Mouse (Mus musculus): ENCODE results near the gene Ccnt1. TPM values are rescaled to one million over a fixed set of nuclear protein-coding genes. Genes with fewer than 3 reads are reported as not detected.

Ccnt1 gene
- polyA plus RNA-seq, 1 experiment from 2014 or later, result 61.3 TPM

DNA sequence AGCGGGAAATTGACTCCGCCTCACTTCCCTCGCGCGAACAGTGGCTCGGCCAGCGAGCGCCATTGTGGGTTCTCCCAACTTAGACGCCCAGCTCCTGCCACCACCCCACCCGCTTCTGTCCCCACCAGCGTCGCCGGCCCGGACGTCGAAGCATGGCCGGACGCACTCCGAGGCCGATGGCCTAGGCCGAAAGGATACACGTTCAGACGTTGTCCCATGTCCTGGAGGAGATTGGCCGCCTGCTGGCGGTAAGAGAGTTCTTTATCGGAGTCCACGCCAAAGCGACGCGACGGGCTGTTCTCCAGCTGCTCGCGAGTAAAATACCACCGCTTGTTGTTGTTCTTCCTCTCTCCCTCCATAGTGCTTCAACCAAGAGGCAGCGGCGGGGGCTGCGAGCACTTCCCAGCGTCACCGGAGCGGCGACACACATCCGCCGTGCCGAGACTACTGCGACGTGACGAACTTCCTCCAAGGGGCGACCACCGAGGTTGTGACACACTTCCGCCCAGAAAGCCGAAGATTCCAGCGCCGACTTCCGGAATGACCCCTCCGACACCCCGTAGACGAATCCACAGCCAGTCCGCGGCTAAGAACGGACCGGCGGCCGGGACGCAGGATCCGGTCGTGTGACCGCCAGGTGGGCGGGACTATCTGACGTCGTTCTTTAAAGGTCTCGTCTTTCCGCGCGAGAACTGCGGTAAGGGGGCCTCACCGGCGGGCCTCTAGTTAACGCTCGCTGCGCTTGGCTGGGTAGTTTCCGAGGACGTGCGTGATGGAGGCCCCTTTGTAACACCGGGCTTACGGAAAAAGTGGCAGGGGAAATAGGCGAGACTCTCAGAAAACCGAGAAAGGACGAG is 3.2 kb downstream of the Ccnt1 start:
- peak overlapping the region; percentile 94 for H3K27ac ChIP-seq (replicated peaks)
- under 1% methylated on average over 88 of the region's 88 CpGs for WGBS

GRCm38 (mm10) chr15:98566973-98567277 is 3.8 kb downstream of the Ccnt1 start:
- H3K9me3 ChIP-seq (replicated peaks), result no peaks in the 10 kb centered on the region
- WGBS, result under 1% methylated on average over 15 of the region's 15 CpGs
- H3K4me1 ChIP-seq, result peaks cover 33% of the 10 kb centered on the region
- peaks cover 39% of the 10 kb centered on the region for H3K36me3 ChIP-seq
- peak overlapping the region; percentile 89 for H3K4me3 ChIP-seq
- no peak for DNase-seq (ENCODE audit: low spot score)
- peak overlapping the region; percentile 94 for H3K27ac ChIP-seq (replicated peaks)
- H3K27me3 ChIP-seq (ENCODE audit: low read depth, poor library complexity, severe bottlenecking), result no peaks in the 10 kb centered on the region

More for the DNA sequence above, 3.2 kb downstream of the Ccnt1 start:
- Histone ChIP-seq H3K4me1 (peaks cover 33% of the 10 kb centered on the region), H3K9me3 (replicated peaks) (no peaks in the 10 kb centered on the region), H3K36me3 (peaks cover 35% of the 10 kb centered on the region), H3K27me3 (ENCODE audit: low read depth, poor library complexity, severe bottlenecking) (no peaks in the 10 kb centered on the region), H3K4me3 (peak overlapping the region; percentile 89)
- peak; percentile 100 for DNase-seq (ENCODE audit: low spot score)

DNA sequence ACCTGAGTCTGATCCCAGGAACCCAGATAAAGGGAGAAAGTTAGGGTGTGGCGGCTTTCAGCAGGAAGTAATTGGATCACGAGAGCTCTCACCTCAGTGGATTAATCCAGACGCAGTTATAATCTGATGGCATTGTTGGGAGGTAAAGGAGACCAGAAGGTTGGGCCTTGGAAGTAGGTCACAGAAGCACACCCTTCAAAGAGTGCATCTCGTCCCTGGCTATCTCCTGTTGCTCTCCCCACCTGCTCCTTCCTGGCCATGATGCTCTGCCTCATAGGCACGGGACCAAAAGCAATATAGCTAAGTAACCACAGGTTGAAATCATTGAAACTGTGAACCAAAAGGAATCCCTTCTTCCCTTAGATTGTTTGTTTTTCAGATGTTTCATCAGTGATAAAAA is 13.5 kb downstream of the Ccnt1 start:
- whole genome bisulfite sequencing, result 91% methylated on average over 5 of the region's 5 CpGs
- no peaks in the 10 kb centered on the region for H3K9me3 ChIP-seq (replicated peaks)
- DNase-seq (ENCODE audit: low spot score), result no peak
- no peak overlapping the region for H3K27ac ChIP-seq (replicated peaks)
- no peaks in the 10 kb centered on the region for H3K27me3 ChIP-seq (ENCODE audit: low read depth, poor library complexity, severe bottlenecking)
- H3K4me3 ChIP-seq, result no peak overlapping the region
- H3K4me1 ChIP-seq, result no peaks in the 10 kb centered on the region
- peaks cover 97% of the 10 kb centered on the region for H3K36me3 ChIP-seq

GRCm38 (mm10) chr15:98555881-98556280 is 14.8 kb downstream of the Ccnt1 start:
- Histone ChIP-seq H3K27me3 (ENCODE audit: low read depth, poor library complexity, severe bottlenecking) (no peaks in the 10 kb centered on the region), H3K36me3 (peaks cover 98% of the 10 kb centered on the region), H3K4me3 (no peak overlapping the region), H3K4me1 (no peaks in the 10 kb centered on the region), H3K27ac (replicated peaks) (no peak overlapping the region), H3K9me3 (replicated peaks) (no peaks in the 10 kb centered on the region)
- WGBS, result 94% methylated on average over 4 of the region's 4 CpGs
- no peak for DNase-seq (ENCODE audit: low spot score)

- DNase-seq (ENCODE audit: low spot score), result no peak
- 92% methylated on average over 2 of the region's 2 CpGs for WGBS
- Histone ChIP-seq H3K4me3 (no peak overlapping the region), H3K27me3 (ENCODE audit: low read depth, poor library complexity, severe bottlenecking) (no peaks in the 10 kb centered on the region), H3K9me3 (replicated peaks) (no peaks in the 10 kb centered on the region), H3K27ac (replicated peaks) (no peak overlapping the region), H3K4me1 (peaks cover 5% of the 10 kb centered on the region; the same call in 1 of the 2 replicates), H3K36me3 (peaks cover 96% of the 10 kb centered on the region)
These were observed 18.0 kb downstream of the Ccnt1 start for GRCm38 (mm10) chr15:98552758-98553157.

DNA sequence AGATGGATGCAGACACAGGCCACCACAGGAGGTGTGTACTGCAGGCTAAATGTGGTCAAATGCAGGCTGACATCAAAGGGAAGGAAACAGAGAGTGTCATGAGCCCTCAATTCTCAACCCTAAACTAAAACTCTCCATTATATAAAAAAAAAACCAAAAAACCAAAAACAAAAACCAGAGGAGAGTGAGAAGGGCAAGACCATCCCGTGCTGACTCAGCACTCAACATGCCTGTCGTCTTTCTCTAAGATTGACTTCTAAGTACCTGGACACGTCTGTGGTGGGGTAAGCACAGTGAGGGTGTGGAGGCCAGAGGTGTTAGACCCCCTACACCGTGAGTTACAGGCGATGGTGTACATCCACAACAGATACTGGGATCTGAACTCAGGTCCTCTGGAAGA is 23.9 kb downstream of the Ccnt1 start:
- DNase-seq (ENCODE audit: low spot score), result no peak
- 96% methylated on average over 5 of the region's 5 CpGs for WGBS
- Histone ChIP-seq H3K27ac (replicated peaks) (no peak overlapping the region), H3K36me3 (peaks cover 98% of the 10 kb centered on the region), H3K4me3 (no peak overlapping the region), H3K27me3 (ENCODE audit: low read depth, poor library complexity, severe bottlenecking) (no peaks in the 10 kb centered on the region), H3K4me1 (peaks cover 5% of the 10 kb centered on the region; the same call in 1 of the 2 replicates), H3K9me3 (replicated peaks) (no peaks in the 10 kb centered on the region)

DNA sequence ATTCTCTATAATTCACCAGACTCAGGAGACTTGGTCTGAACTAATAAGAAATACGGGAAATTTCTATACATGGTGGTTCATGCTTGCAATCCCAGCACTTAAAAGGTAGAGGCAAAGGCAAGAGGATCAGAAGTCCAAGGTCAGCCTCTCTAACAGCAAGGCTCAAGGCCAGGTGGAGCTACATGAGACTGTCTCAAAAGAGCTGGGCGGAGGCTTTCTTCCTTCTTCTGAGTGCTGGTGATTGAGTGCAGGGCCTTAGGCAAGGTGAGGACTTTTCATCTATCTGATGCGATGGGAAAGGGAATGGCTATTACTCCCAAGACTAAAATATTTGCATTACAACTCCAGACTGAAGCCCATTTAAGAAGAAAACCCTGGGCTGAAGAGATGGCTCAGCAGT is 25.6 kb downstream of the Ccnt1 start:
- H3K36me3 ChIP-seq, result peaks cover 95% of the 10 kb centered on the region
- H3K9me3 ChIP-seq (replicated peaks), result no peaks in the 10 kb centered on the region
- H3K27me3 ChIP-seq (ENCODE audit: low read depth, poor library complexity, severe bottlenecking), result no peaks in the 10 kb centered on the region
- H3K4me3 ChIP-seq, result no peak overlapping the region
- DNase-seq (ENCODE audit: low spot score), result no peak
- H3K27ac ChIP-seq (replicated peaks), result no peak overlapping the region
- WGBS, result 96% methylated on average over 3 of the region's 3 CpGs
- peaks cover 3% of the 10 kb centered on the region; the same call in 1 of the 2 replicates for H3K4me1 ChIP-seq

DNA sequence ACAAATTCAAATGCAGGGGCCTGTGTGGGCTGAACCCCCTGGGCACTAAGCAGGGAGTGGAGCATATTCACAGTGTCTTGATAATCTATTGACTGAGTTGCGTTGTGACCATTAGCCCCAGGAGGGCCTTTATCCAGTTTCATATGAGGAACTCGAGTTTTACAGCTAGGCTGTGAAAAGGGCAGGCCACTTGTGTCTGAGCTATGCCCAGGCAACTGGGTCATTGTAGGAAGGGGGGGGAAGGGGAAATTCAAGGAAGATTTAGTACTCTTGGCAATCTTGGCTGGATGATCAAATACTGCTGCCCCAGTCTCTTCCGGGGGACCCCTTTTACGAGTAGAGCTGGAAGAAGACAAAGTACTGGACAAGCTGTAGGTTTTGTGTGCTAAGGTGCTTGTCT is 27.4 kb downstream of the Ccnt1 start:
- no peak overlapping the region for H3K27ac ChIP-seq (replicated peaks)
- H3K27me3 ChIP-seq (ENCODE audit: low read depth, poor library complexity, severe bottlenecking), result no peaks in the 10 kb centered on the region
- H3K9me3 ChIP-seq (replicated peaks), result no peaks in the 10 kb centered on the region
- H3K4me3 ChIP-seq, result no peak overlapping the region
- WGBS, result 94% methylated on average over 4 of the region's 4 CpGs
- no peaks in the 10 kb centered on the region for H3K4me1 ChIP-seq
- H3K36me3 ChIP-seq, result peaks cover 95% of the 10 kb centered on the region
- no peak for DNase-seq (ENCODE audit: low spot score)

DNA sequence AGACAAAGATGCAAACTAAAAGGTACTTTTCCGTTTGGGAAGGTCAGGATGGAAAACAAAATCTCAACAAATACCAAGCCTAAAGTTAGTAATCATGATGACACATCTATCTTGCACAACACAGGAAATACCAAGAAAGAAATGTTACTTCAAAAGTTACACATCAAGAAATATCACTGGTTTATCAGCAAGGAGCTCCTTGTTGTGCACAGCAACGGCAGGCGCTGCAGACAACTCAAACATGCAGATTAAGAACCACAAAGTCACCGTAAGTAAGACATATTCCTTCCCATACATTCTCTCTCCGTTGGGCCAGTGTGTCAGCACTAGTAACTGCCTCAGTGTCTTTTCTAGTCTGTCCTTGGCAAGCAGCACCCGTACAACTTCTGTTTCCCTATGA is 29.7 kb downstream of the Ccnt1 start:
- 91% methylated on average over 6 of the region's 6 CpGs for WGBS
- no peak for DNase-seq (ENCODE audit: low spot score)
- Histone ChIP-seq H3K27me3 (ENCODE audit: low read depth, poor library complexity, severe bottlenecking) (no peaks in the 10 kb centered on the region), H3K9me3 (replicated peaks) (no peaks in the 10 kb centered on the region), H3K36me3 (peaks cover 80% of the 10 kb centered on the region), H3K4me3 (no peak overlapping the region), H3K27ac (replicated peaks) (no peak overlapping the region), H3K4me1 (no peaks in the 10 kb centered on the region)

DNA sequence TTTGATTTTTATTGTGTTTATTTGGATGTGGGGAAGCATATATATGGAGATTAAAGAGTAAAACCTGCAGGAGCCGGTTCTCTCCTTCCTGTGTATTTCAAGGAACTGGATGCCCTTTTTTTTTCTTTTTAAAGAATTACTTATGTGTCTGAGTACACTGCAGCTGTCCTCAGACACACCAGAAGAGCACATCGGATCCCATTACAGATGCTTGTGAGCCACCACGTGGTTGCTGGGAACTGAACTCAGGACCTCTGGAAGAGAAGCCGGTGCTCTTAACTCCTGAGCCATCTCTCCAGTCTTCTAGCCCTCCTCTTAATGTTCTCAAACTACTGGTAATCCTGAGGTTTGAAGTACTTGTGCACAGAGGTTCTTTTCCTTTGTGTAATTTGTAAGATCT is 32.8 kb downstream of the Ccnt1 start:
- H3K27ac ChIP-seq (replicated peaks), result no peak overlapping the region
- no peaks in the 10 kb centered on the region for H3K9me3 ChIP-seq (replicated peaks)
- no peak overlapping the region for H3K4me3 ChIP-seq
- H3K36me3 ChIP-seq, result peaks cover 49% of the 10 kb centered on the region
- H3K4me1 ChIP-seq, result peaks cover 2% of the 10 kb centered on the region
- DNase-seq (ENCODE audit: low spot score), result no peak
- WGBS, result 79% methylated on average over 4 of the region's 4 CpGs
- H3K27me3 ChIP-seq (ENCODE audit: low read depth, poor library complexity, severe bottlenecking), result no peaks in the 10 kb centered on the region

DNA sequence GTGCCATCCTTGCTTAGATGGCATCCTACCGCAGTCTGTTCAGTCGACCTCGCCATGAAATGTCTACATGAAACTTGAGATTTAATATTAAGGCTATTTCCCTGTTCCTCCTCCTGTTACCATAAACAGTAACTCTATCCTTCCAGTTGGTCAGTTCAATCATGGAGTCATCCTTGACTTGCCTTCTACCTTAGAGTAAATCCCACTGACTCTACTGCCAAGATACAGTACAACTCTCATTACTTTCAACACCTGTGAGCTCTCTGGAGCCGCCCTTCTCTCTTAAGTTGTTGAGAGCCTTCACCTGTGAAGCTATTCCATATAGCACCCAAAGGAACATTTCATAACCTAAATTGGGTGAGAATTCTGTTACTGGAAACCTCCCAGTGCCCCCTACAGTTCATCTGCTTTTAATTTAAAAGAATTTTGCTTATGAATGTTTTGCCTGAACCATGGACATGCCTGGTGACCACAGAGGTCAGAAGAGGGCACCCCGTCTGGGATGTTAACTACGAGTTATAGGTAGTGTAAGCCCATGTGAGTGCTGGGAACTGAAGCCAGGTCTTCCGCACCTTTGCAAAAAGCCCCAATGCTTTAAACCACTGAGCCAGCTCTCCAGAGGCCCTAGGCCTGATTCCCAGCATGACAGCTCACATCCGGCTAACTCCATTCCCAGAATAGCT is 33.8 kb downstream of the Ccnt1 start:
- Histone ChIP-seq H3K4me3 (no peak overlapping the region), H3K36me3 (peaks cover 44% of the 10 kb centered on the region), H3K9me3 (replicated peaks) (no peaks in the 10 kb centered on the region), H3K27me3 (ENCODE audit: low read depth, poor library complexity, severe bottlenecking) (no peaks in the 10 kb centered on the region), H3K4me1 (peaks cover 12% of the 10 kb centered on the region), H3K27ac (replicated peaks) (no peak overlapping the region)
- WGBS, result 88% methylated on average over 8 of the region's 8 CpGs
- no peak for DNase-seq (ENCODE audit: low spot score)

DNA sequence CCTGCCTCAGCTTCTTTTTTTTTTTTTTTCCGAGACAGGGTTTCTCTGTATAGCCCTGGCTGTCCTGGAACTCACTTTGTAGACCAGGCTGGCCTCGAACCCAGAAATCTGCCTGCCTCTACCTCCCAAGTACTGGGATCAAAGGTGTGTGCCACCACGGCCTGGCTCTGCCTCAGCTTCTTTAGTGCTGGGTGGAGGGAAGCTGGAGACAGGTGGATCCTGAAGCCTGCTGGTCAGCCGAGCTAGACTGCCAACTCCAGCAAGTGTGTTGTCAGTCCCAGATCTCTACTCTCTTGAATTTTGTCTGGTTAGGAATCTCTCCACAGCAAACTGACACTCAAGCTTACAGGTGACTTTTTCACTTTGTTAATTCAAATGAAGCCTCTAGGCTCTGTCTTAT is 34.8 kb downstream of the Ccnt1 start:
- Histone ChIP-seq H3K4me1 (peaks cover 15% of the 10 kb centered on the region), H3K27ac (replicated peaks) (no peak overlapping the region), H3K27me3 (ENCODE audit: low read depth, poor library complexity, severe bottlenecking) (no peaks in the 10 kb centered on the region), H3K9me3 (replicated peaks) (no peaks in the 10 kb centered on the region), H3K4me3 (no peak overlapping the region), H3K36me3 (peaks cover 45% of the 10 kb centered on the region)
- DNase-seq (ENCODE audit: low spot score), result no peak
- WGBS, result 88% methylated on average over 4 of the region's 4 CpGs

Measured in midbrain, embryonic 10.5 days (tissue).